Mouse (Mus musculus) urinary bladder, postnatal 4 days (tissue): ENCODE measurements around the gene Olfr1226.
"Not testable (repeated sequence)": the region's sequence is repeated elsewhere in the genome, so short reads cannot be mapped to it uniquely, and the experiment has no call there.

Experiments used
- DNase-seq, 2 experiments: peaks; one replicate each; pipeline ENCODE4 v3.0.0; 2021 to 2022; ENCODE audit warnings: low spot score in 2 of 2

The Olfr1226 gene

GRCm38 (mm10) chr2:89199948-89200347 lies at the start of gene Olfr1226:
Olfr1226 (minus strand) TSS chr2:89200048.
- no peak for DNase-seq

- no peak for DNase-seq
These were observed 3.4 kb downstream of the Olfr1226 start for GRCm38 (mm10) chr2:89196325-89196982.

- no peak for DNase-seq
These were observed 25.3 kb downstream of the Olfr1226 start, which contains the start of gene Olfr1225 for GRCm38 (mm10) chr2:89174569-89174968. Olfr1225 (minus strand) TSS chr2:89174669.

GRCm38 (mm10) chr2:89164711-89165110 lies 35.1 kb downstream of the Olfr1226 start:
- DNase-seq, result not testable (repeated sequence)

- not testable (repeated sequence) for DNase-seq
These were observed 35.9 kb downstream of the Olfr1226 start, which contains the start of gene Olfr1224-ps1 for GRCm38 (mm10) chr2:89163991-89164390. Olfr1224-ps1 (minus strand) TSS chr2:89164091.

- no peak for DNase-seq
These were observed 48.4 kb downstream of the Olfr1226 start, which contains the start of gene Olfr1223 for GRCm38 (mm10) chr2:89151460-89151859. Olfr1223 (minus strand) TSS chr2:89151560.
